Mouse (Mus musculus): ENCODE results near the gene Setd1b. TPM values are rescaled to one million over a fixed set of nuclear protein-coding genes. Genes with fewer than 3 reads are reported as not detected.
"Not testable (repeated sequence)": the region's sequence is repeated elsewhere in the genome, so short reads cannot be mapped to it uniquely, and the experiment has no call there.

Setd1b gene
- polyA plus RNA-seq, 1 experiment from 2014 or later, result 7.4 TPM

GRCm38 (mm10) chr5:123192606-123193150 is 50.7 kb downstream of the Setd1b start:
- Histone ChIP-seq H3K27me3 (replicated peaks) (peaks cover 7% of the 10 kb centered on the region; the same call in 1 of the 2 replicates), H3K9me3 (replicated peaks) (no peaks in the 10 kb centered on the region), H3K27ac (ENCODE audit: poor library complexity, severe bottlenecking) (no peak overlapping the region), H3K4me1 (replicated peaks) (no peaks in the 10 kb centered on the region), H3K9ac (no peak overlapping the region), H3K36me3 (no peaks in the 10 kb centered on the region), H3K4me3 (no peak overlapping the region), H3K4me2 (no peak overlapping the region)
- no peak for ATAC-seq (ENCODE audit: insufficient number of reproducible peaks, low FRiP score)
- WGBS, result 56% methylated on average over 9 of the region's 9 CpGs

DNA sequence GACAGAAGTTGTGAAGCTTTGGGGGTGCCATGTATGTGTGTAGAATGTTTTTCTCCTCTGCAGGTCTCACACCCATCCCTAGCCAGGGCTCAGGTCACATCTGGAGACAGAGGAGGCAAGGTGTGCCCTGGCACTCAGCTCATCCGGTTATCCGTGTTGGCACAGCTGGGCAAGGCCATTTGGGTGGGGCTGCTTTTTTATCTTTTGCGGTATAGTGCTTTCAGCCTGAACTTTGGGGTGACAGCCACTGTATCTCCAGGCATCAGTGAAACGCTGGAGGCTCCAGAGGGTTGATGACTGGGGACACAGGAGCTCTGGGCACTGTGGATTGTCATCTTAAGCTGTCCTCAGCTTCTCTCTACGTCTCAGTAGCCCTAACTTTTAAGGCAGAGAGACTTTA is 51.4 kb downstream of the Setd1b start:
- no peak overlapping the region for H3K4me3 ChIP-seq
- 63% methylated on average over 5 of the region's 5 CpGs for WGBS
- H3K27ac ChIP-seq (ENCODE audit: poor library complexity, severe bottlenecking), result no peak overlapping the region
- no peaks in the 10 kb centered on the region for H3K9me3 ChIP-seq (replicated peaks)
- no peaks in the 10 kb centered on the region for H3K36me3 ChIP-seq
- peaks cover 7% of the 10 kb centered on the region; the same call in 1 of the 2 replicates for H3K27me3 ChIP-seq (replicated peaks)
- no peaks in the 10 kb centered on the region for H3K4me1 ChIP-seq (replicated peaks)
- no peak for ATAC-seq (ENCODE audit: insufficient number of reproducible peaks, low FRiP score)
- H3K4me2 ChIP-seq, result no peak overlapping the region
- H3K9ac ChIP-seq, result no peak overlapping the region

DNA sequence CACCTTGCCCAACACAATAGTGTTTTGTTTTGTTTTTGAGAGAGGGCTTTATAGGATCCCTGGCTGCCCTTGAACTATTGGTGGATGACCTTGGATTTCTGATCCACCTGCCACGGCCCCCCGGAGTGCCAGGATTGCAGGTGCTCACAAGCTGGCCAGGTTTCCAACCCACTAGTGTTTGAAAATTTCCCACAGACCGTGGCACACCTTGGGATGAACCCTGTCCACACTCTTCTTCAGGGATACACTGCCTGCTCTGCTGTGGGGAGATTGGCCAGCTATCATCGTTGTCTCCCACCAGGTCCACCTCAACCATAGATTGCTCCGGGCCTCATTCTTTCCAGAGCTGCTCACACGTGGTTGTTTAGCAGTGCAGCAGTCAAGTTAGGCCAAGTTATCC is 52.9 kb downstream of the Setd1b start:
- 76% methylated on average over 6 of the region's 6 CpGs for WGBS
- Histone ChIP-seq H3K9me3 (replicated peaks) (no peaks in the 10 kb centered on the region), H3K27me3 (replicated peaks) (peaks cover 7% of the 10 kb centered on the region; the same call in 1 of the 2 replicates), H3K4me3 (no peak overlapping the region), H3K4me2 (no peak overlapping the region), H3K27ac (ENCODE audit: poor library complexity, severe bottlenecking) (no peak overlapping the region), H3K9ac (no peak overlapping the region), H3K4me1 (replicated peaks) (no peaks in the 10 kb centered on the region), H3K36me3 (no peaks in the 10 kb centered on the region)
- ATAC-seq (ENCODE audit: insufficient number of reproducible peaks, low FRiP score), result no peak

DNA sequence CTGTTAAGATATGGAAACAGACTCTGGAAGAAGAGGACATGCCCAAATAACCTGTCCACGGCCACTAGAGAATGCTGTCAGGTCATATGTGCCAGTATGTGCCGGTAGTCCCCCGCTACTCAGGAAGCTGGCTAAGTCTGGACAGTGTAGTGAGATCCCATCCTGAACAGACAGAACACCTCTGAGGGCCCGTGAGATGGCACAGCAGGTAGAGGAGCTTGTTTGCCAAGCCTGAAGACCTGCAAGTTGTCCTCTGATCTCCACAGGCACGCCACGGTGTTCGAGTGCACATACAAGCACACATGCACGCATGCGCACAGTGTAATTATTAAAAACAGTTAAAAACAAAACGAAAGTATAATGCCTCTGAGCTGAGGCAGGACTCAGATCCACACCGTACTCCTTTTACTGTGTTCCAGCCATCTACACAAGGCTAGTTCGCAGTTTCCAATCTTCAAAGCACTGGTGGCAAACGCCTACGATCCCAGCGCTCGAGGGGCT is 53.6 kb downstream of the Setd1b start:
- no peak overlapping the region for H3K4me2 ChIP-seq
- WGBS, result 85% methylated on average over 16 of the region's 16 CpGs
- no peaks in the 10 kb centered on the region for H3K36me3 ChIP-seq
- no peak for ATAC-seq (ENCODE audit: insufficient number of reproducible peaks, low FRiP score)
- H3K4me3 ChIP-seq, result no peak overlapping the region
- H3K4me1 ChIP-seq (replicated peaks), result no peaks in the 10 kb centered on the region
- no peaks in the 10 kb centered on the region for H3K9me3 ChIP-seq (replicated peaks)
- peaks cover 7% of the 10 kb centered on the region; the same call in 1 of the 2 replicates for H3K27me3 ChIP-seq (replicated peaks)
- no peak overlapping the region for H3K27ac ChIP-seq (ENCODE audit: poor library complexity, severe bottlenecking)
- H3K9ac ChIP-seq, result no peak overlapping the region

- Histone ChIP-seq H3K9me3 (replicated peaks) (no peaks in the 10 kb centered on the region), H3K27me3 (replicated peaks) (peaks cover 7% of the 10 kb centered on the region; the same call in 1 of the 2 replicates), H3K9ac (no peak overlapping the region), H3K36me3 (no peaks in the 10 kb centered on the region), H3K4me2 (no peak overlapping the region), H3K4me3 (no peak overlapping the region), H3K27ac (ENCODE audit: poor library complexity, severe bottlenecking) (no peak overlapping the region), H3K4me1 (replicated peaks) (no peaks in the 10 kb centered on the region)
- ATAC-seq (ENCODE audit: insufficient number of reproducible peaks, low FRiP score), result no peak
- 77% methylated on average over 4 of the region's 4 CpGs for WGBS
Measured at GRCm38 (mm10) chr5:123196746-123197145, 54.8 kb downstream of the Setd1b start.

DNA sequence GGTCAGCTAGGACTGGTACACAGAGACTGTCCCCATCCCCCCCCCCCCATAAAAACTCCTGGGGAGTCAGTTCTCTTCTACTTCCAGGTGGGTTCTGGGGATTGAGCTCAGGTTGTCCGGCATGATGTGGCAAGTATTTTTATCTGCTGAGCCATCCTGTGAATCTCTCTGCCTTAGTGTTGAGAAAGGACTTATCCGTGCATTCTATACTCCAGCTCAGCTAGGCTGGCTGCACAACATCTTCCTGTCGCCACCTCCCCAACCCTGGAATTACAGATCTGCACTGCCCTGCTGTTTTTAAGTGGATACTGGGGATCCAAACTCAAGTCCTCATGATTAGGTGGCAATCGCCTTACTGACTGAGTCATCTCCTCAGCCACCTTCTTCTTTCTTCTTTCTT is 56.5 kb downstream of the Setd1b start:
- no peak overlapping the region for H3K27ac ChIP-seq (ENCODE audit: poor library complexity, severe bottlenecking)
- no peak for ATAC-seq (ENCODE audit: insufficient number of reproducible peaks, low FRiP score)
- no peak overlapping the region for H3K4me3 ChIP-seq
- H3K27me3 ChIP-seq (replicated peaks), result peaks cover 3% of the 10 kb centered on the region; the same call in 1 of the 2 replicates
- H3K36me3 ChIP-seq, result no peaks in the 10 kb centered on the region
- 51% methylated on average over 4 of the region's 4 CpGs for WGBS
- H3K4me1 ChIP-seq (replicated peaks), result no peaks in the 10 kb centered on the region
- no peaks in the 10 kb centered on the region for H3K9me3 ChIP-seq (replicated peaks)
- no peak overlapping the region for H3K9ac ChIP-seq
- no peak overlapping the region for H3K4me2 ChIP-seq

DNA sequence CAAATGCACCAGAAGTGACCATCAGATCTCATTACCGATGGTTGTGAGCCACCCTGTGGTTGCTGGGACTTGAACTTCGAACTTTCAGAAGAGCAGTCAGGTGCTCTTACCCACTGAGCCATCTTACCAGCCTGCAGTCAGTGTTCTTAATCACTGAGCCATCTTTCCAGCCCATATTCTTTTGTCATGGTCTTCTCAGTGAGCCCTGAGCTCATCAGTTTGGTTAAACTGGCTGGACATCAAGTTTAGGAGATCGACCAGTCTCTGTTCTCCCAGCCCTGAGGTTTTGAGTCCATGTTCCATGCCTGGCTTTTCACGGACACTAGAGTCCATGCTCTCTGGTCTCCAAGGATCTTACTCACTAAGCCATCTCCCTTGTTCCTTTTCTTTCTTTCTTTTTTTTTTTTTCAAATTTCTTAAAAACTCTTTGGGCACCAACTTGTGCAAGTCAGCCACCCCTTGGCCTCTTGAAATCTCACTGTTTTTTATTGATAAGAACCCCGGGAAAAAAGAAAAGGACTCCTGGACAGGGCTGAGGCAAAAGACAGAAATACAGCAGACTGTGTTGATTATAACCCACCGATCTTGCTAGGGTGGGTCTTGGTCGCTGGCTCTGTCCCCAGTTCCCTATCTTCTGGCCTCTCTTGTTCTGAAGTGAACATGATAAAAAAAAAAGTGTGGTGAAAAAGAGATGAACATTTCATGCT is 59.0 kb downstream of the Setd1b start:
- not testable (repeated sequence) for H3K4me3 ChIP-seq; ATAC-seq (ENCODE audit: insufficient number of reproducible peaks, low FRiP score); H3K27me3 ChIP-seq (replicated peaks); H3K4me1 ChIP-seq (replicated peaks); H3K36me3 ChIP-seq; H3K9ac ChIP-seq; H3K4me2 ChIP-seq; H3K27ac ChIP-seq (ENCODE audit: poor library complexity, severe bottlenecking); H3K9me3 ChIP-seq (replicated peaks)
- WGBS, result 80% methylated on average over 6 of the region's 7 CpGs

- no peak overlapping the region for H3K9ac ChIP-seq
- no peaks in the 10 kb centered on the region for H3K27me3 ChIP-seq (replicated peaks)
- no peaks in the 10 kb centered on the region for H3K9me3 ChIP-seq (replicated peaks)
- no peak overlapping the region for H3K27ac ChIP-seq (ENCODE audit: poor library complexity, severe bottlenecking)
- H3K4me1 ChIP-seq (replicated peaks), result no peaks in the 10 kb centered on the region
- 78% methylated on average over 7 of the region's 7 CpGs for WGBS
- no peak overlapping the region for H3K4me2 ChIP-seq
- no peaks in the 10 kb centered on the region for H3K36me3 ChIP-seq
- no peak for ATAC-seq (ENCODE audit: insufficient number of reproducible peaks, low FRiP score)
- H3K4me3 ChIP-seq, result no peak overlapping the region
Measured at GRCm38 (mm10) chr5:123201523-123201892, 59.5 kb downstream of the Setd1b start.

DNA sequence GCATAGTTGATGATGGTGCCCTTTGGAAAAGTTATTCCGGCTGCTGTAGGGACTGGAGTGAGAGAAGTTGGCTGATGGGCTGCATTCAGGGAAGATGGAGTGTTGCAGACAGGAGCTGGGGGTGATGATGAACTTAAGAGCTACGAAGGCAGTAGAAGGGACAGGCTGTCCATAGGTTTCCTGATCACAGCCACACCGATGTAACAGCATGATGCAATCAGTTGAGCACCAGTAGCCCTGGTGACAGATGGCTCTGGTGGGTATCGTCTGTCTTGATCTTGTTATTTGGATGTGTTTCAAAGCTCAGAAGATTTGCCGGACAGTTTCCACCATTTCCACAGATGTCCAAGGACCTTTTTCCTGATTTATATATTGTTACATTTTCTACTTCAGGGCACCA is 60.0 kb downstream of the Setd1b start:
- Histone ChIP-seq H3K27ac (ENCODE audit: poor library complexity, severe bottlenecking) (no peak overlapping the region), H3K9ac (no peak overlapping the region), H3K9me3 (replicated peaks) (no peaks in the 10 kb centered on the region), H3K27me3 (replicated peaks) (no peaks in the 10 kb centered on the region), H3K4me2 (no peak overlapping the region), H3K4me1 (replicated peaks) (no peaks in the 10 kb centered on the region), H3K4me3 (no peak overlapping the region), H3K36me3 (no peaks in the 10 kb centered on the region)
- no peak for ATAC-seq (ENCODE audit: insufficient number of reproducible peaks, low FRiP score)
- WGBS, result 62% methylated on average over 5 of the region's 5 CpGs

GRCm38 (mm10) chr5:123202771-123203170 is 60.8 kb downstream of the Setd1b start:
- not testable (repeated sequence) for H3K36me3 ChIP-seq; H3K4me1 ChIP-seq (replicated peaks); H3K27me3 ChIP-seq (replicated peaks); H3K4me3 ChIP-seq; ATAC-seq (ENCODE audit: insufficient number of reproducible peaks, low FRiP score); H3K4me2 ChIP-seq; H3K9ac ChIP-seq; H3K27ac ChIP-seq (ENCODE audit: poor library complexity, severe bottlenecking); H3K9me3 ChIP-seq (replicated peaks)
- 38% methylated on average over 4 of the region's 4 CpGs for WGBS

- H3K27me3 ChIP-seq (replicated peaks); H3K36me3 ChIP-seq; H3K4me1 ChIP-seq (replicated peaks); ATAC-seq (ENCODE audit: insufficient number of reproducible peaks, low FRiP score); H3K27ac ChIP-seq (ENCODE audit: poor library complexity, severe bottlenecking); H3K4me3 ChIP-seq; H3K9ac ChIP-seq; H3K4me2 ChIP-seq; H3K9me3 ChIP-seq (replicated peaks): not testable (repeated sequence)
- 81% methylated on average over 7 of the region's 7 CpGs for WGBS
Measured at GRCm38 (mm10) chr5:123203591-123203990, 61.6 kb downstream of the Setd1b start.
